Mouse (Mus musculus): ENCODE data around the gene Ms4a4c. TPM values are rescaled to one million over a fixed set of nuclear protein-coding genes. Genes with fewer than 3 reads are reported as not detected.
"Not testable (repeated sequence)": the region's sequence is repeated elsewhere in the genome, so short reads cannot be mapped to it uniquely, and the experiment has no call there.

Ms4a4c gene
- polyA plus RNA-seq, 1 experiment from 2014 or later: 1.2 TPM

DNA sequence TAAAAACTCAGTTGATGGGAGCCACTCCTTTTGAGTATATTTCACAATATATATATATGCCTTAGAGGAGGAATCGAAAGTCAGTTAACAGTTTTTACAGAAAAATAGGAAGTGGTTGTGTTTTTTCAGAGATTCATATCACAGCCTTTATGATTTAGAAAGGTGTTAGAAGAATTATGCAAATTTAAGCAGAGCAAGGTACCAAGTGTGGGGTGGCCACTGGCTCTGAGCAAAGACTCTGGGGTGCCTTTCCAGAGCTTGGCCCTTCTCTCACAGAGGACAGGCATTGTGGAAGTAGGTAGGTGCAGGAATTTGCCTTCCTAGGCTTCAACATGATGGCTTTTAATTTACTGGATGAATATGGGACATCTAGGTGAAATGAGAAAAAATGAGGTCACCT, 7.1 kb downstream of the Ms4a4c start:
- no peak for ATAC-seq
- Histone ChIP-seq H3K27ac (ENCODE audit: low read length) (no peak overlapping the region), H3K4me2 (replicated peaks; ENCODE audit: low read depth, low read length) (no peak overlapping the region), H3K9ac (replicated peaks; ENCODE audit: low read depth) (no peak overlapping the region), H3K9me3 (ENCODE audit: low read length) (no peaks in the 10 kb centered on the region), H3K4me1 (ENCODE audit: insufficient read depth, low read depth, low read length) (no peaks in the 10 kb centered on the region), H3K27me3 (replicated peaks; ENCODE audit: insufficient read depth, low read length) (no peaks in the 10 kb centered on the region), H3K4me3 (ENCODE audit: low read depth, low read length) (no peak overlapping the region), H3K36me3 (ENCODE audit: insufficient read depth, low read length) (no peaks in the 10 kb centered on the region)
- no peak for TF ChIP-seq CTCF (IDR thresholded peaks at IDR 0.05)
- no peak for TF ChIP-seq EP300 (IDR thresholded peaks at IDR 0.05)
- WGBS: 70% methylated on average over 1 of the region's 1 CpGs
- peak; percentile 6 for DNase-seq (ENCODE audit: low spot score)

DNA sequence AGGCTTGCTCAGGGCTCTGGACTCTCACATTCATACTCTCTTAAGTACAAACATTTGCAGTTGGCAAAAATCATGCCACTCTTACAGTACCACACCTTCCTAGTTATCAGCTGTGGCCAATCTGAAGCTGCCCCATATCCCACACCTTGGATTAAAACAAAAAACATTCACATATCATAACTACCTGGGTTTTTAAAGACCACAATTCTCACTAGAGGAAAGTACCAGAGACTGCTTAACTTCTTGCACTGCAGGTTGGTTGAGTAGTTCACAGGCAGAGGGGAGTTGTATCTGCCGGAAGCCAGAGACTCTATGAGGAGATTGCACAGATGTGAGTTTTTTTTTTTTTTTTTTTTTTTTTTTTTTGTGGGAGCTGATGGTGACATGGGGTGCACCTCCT, 9.5 kb downstream of the Ms4a4c start:
- H3K36me3 ChIP-seq (ENCODE audit: insufficient read depth, low read length): no peaks in the 10 kb centered on the region
- no peak overlapping the region for H3K4me2 ChIP-seq (replicated peaks; ENCODE audit: low read depth, low read length)
- H3K27me3 ChIP-seq (replicated peaks; ENCODE audit: insufficient read depth, low read length): no peaks in the 10 kb centered on the region
- no peak overlapping the region for H3K9ac ChIP-seq (replicated peaks; ENCODE audit: low read depth)
- no peak overlapping the region for H3K27ac ChIP-seq (ENCODE audit: low read length)
- ATAC-seq: no peak
- H3K9me3 ChIP-seq (ENCODE audit: low read length): no peaks in the 10 kb centered on the region
- no peak overlapping the region for H3K4me3 ChIP-seq (ENCODE audit: low read depth, low read length)
- TF ChIP-seq CTCF (IDR thresholded peaks at IDR 0.05) (no peak), EP300 (IDR thresholded peaks at IDR 0.05) (no peak)
- DNase-seq (ENCODE audit: low spot score): no peak
- WGBS: 74% methylated on average over 1 of the region's 1 CpGs
- H3K4me1 ChIP-seq (ENCODE audit: insufficient read depth, low read depth, low read length): no peaks in the 10 kb centered on the region

DNA sequence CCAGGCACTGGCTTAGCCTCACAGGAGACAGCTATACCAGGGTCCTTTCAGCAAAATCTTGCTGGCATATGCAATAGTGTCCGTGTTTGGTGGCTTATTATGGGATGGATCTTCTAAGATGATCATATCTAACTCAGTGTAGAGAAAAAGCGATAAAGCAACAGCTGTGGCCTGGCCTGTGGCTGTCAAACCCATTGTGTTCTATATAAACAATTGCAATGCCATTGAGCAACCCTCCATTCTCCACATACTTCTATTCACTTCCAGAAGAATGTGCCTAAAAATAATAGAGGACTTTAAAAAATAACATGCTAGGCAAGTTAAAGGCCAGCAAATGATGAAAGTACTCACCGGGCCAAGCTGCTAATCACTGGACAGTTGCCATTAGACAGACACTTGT, 11.0 kb downstream of the Ms4a4c start:
- 38% methylated on average over 3 of the region's 3 CpGs for WGBS
- no peaks in the 10 kb centered on the region for H3K36me3 ChIP-seq (ENCODE audit: insufficient read depth, low read length)
- H3K4me3 ChIP-seq (ENCODE audit: low read depth, low read length): no peak overlapping the region
- no peaks in the 10 kb centered on the region for H3K4me1 ChIP-seq (ENCODE audit: insufficient read depth, low read depth, low read length)
- ATAC-seq (peak; percentile 47), DNase-seq (ENCODE audit: low spot score) (peak; percentile 62)
- no peak overlapping the region for H3K4me2 ChIP-seq (replicated peaks; ENCODE audit: low read depth, low read length)
- H3K27ac ChIP-seq (ENCODE audit: low read length): no peak overlapping the region
- no peak overlapping the region for H3K9ac ChIP-seq (replicated peaks; ENCODE audit: low read depth)
- H3K27me3 ChIP-seq (replicated peaks; ENCODE audit: insufficient read depth, low read length): no peaks in the 10 kb centered on the region
- H3K9me3 ChIP-seq (ENCODE audit: low read length): no peaks in the 10 kb centered on the region
- no peak for TF ChIP-seq CTCF (IDR thresholded peaks at IDR 0.05)
- TF ChIP-seq EP300 (IDR thresholded peaks at IDR 0.05): 0 out of 2 replicates have a peak, but pooled peaks have one; percentile 15

DNA sequence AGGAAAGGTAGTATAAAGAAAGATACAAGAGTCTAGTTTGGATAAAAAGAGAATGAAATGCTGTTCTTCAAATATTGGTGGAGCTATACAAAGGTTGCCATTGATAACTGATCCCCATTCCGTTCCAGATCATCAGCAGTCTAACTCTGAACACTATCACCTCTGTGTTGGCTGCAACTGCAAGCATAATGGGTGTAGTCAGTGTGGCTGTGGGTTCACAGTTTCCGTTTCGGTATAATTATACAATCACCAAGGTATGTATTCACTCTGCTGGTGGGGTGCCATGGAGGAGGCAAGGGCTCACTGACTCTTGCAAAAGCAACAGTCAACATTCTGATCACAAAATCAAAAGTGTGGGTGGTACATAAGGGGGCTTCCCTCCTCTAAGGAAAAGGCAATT, 14.3 kb downstream of the Ms4a4c start:
- H3K4me1 ChIP-seq (ENCODE audit: insufficient read depth, low read depth, low read length); ATAC-seq; DNase-seq (ENCODE audit: low spot score); H3K27me3 ChIP-seq (replicated peaks; ENCODE audit: insufficient read depth, low read length); H3K27ac ChIP-seq (ENCODE audit: low read length); H3K9me3 ChIP-seq (ENCODE audit: low read length); H3K9ac ChIP-seq (replicated peaks; ENCODE audit: low read depth); H3K36me3 ChIP-seq (ENCODE audit: insufficient read depth, low read length); H3K4me3 ChIP-seq (ENCODE audit: low read depth, low read length); H3K4me2 ChIP-seq (replicated peaks; ENCODE audit: low read depth, low read length): not testable (repeated sequence)
- 65% methylated on average over 2 of the region's 3 CpGs for WGBS

DNA sequence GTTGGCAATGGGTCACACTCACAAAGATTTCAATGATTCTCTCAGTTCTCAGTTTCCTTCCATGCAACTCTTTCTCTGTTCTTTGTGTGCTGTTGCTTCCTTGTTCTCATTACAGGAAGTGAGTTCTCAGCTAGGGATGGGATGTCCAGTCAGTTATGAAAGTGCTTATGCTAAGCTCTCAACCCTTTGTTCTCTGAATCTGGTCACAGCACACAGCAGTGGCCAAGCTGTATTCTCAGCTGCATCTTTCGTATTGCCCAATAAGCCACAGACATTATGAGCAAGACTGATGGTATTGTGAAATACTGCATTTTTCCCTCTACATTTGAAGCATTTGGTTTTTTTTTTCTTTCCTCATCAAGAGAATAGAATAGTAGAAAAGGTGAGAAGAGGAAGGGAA, 26.6 kb downstream of the Ms4a4c start:
- H3K9ac ChIP-seq (replicated peaks; ENCODE audit: low read depth); H3K9me3 ChIP-seq (ENCODE audit: low read length); H3K27me3 ChIP-seq (replicated peaks; ENCODE audit: insufficient read depth, low read length); H3K4me2 ChIP-seq (replicated peaks; ENCODE audit: low read depth, low read length); H3K4me1 ChIP-seq (ENCODE audit: insufficient read depth, low read depth, low read length); H3K36me3 ChIP-seq (ENCODE audit: insufficient read depth, low read length); H3K4me3 ChIP-seq (ENCODE audit: low read depth, low read length); H3K27ac ChIP-seq (ENCODE audit: low read length): not testable (repeated sequence)
- 74% methylated on average over 1 of the region's 1 CpGs for WGBS
- DNase-seq (ENCODE audit: low spot score): peak; percentile 31
- peak; percentile 49 for ATAC-seq

DNA sequence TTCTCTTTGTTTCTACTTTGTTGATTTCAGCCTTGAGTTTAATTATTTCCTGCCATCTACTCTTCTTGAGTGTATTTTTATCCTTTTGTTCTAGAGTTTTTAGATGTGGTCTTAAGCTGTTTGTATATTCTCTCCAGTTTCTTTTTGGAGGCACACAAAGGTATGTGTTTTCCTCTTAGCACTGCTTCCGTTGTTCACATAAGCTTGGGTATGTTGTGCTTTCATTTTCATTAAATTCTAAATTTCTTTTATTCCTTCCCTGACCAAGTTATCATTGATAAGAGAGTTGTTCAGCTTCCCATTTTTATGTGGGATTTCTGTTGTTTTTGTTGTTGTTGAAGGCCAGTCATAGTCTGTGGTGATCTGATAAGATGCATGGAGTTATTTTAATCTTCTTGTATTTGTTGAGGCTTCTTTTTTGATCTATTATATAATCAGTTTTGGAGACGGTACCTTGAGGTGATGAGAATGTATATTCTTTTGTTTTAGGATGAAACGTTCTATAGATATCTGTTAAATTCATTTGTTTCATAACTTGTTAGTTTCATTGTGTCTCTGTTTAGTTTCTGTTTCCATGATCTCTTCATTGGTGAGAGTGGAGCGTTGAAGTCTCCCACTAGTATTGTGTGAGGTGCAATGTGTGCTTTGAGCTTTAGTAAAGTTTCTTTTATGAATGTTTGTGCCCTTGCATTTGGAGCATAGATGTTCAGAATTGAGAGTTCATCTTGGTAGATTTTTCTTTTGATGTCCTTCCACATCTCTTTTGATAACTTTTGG, 30.7 kb downstream of the Ms4a4c start:
- Histone ChIP-seq H3K27me3 (replicated peaks; ENCODE audit: insufficient read depth, low read length) (no peaks in the 10 kb centered on the region), H3K9ac (replicated peaks; ENCODE audit: low read depth) (no peak overlapping the region), H3K4me3 (ENCODE audit: low read depth, low read length) (no peak overlapping the region), H3K27ac (ENCODE audit: low read length) (no peak overlapping the region), H3K4me2 (replicated peaks; ENCODE audit: low read depth, low read length) (no peak overlapping the region), H3K36me3 (ENCODE audit: insufficient read depth, low read length) (no peaks in the 10 kb centered on the region), H3K9me3 (ENCODE audit: low read length) (no peaks in the 10 kb centered on the region), H3K4me1 (ENCODE audit: insufficient read depth, low read depth, low read length) (no peaks in the 10 kb centered on the region)
- 77% methylated on average over 4 of the region's 4 CpGs for WGBS
- no peak for TF ChIP-seq CTCF (IDR thresholded peaks at IDR 0.05)
- TF ChIP-seq EP300 (IDR thresholded peaks at IDR 0.05): no peak
- no peak for ATAC-seq
- no peak for DNase-seq (ENCODE audit: low spot score)

DNA sequence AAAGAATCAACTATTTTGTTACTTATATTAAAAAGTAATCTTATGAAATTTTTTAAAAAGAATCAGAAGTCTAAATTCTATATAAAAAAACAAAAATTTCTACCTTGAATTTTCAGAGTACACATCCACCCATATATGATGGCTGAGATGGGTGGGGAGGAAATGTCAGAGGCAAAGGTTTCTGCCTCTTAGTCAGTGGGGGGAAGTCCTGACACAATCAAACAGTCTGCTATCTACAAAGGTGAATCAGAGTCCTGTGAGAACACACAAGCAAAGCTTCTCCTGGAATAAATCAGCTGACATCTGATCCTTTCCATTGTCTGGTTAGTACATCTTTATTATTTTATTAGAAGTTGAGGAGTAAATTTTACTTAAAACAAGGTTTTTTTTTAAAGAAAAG, 38.8 kb downstream of the Ms4a4c start, which contains the start of gene Ms4a4b:
Gene Ms4a4b, plus strand, starts transcription at position 216 of the 400 bp plus-strand sequence.
- no peak within 1 kb of the TSS for H3K9ac ChIP-seq (replicated peaks; ENCODE audit: low read depth)
- no peak for DNase-seq (ENCODE audit: low spot score)
- ATAC-seq: no peak
- H3K27ac ChIP-seq (ENCODE audit: low read length): no peak within 1 kb of the TSS
- H3K27me3 ChIP-seq (replicated peaks; ENCODE audit: insufficient read depth, low read length): no peaks in the 10 kb centered on the region
- no peaks in the 10 kb centered on the region for H3K4me1 ChIP-seq (ENCODE audit: insufficient read depth, low read depth, low read length)
- no peak within 1 kb of the TSS for H3K4me3 ChIP-seq (ENCODE audit: low read depth, low read length)
- H3K9me3 ChIP-seq (ENCODE audit: low read length): no peaks in the 10 kb centered on the region
- no peak within 1 kb of the TSS for H3K4me2 ChIP-seq (replicated peaks; ENCODE audit: low read depth, low read length)
- TF ChIP-seq EP300 (IDR thresholded peaks at IDR 0.05) (no peak), CTCF (IDR thresholded peaks at IDR 0.05) (no peak)
- H3K36me3 ChIP-seq (ENCODE audit: insufficient read depth, low read length): no peaks in the 10 kb centered on the region
